Mouse (Mus musculus): ENCODE data around the gene Auh.

The Auh gene

GRCm38 (mm10) chr13:52921966-52922365 lies 7.5 kb downstream of the Auh start:
- DNase-seq (ENCODE audit: low spot score): peak; percentile 50

GRCm38 (mm10) chr13:52921065-52921825 lies 8.2 kb downstream of the Auh start:
- peak; percentile 40 for DNase-seq (ENCODE audit: low spot score)

DNA sequence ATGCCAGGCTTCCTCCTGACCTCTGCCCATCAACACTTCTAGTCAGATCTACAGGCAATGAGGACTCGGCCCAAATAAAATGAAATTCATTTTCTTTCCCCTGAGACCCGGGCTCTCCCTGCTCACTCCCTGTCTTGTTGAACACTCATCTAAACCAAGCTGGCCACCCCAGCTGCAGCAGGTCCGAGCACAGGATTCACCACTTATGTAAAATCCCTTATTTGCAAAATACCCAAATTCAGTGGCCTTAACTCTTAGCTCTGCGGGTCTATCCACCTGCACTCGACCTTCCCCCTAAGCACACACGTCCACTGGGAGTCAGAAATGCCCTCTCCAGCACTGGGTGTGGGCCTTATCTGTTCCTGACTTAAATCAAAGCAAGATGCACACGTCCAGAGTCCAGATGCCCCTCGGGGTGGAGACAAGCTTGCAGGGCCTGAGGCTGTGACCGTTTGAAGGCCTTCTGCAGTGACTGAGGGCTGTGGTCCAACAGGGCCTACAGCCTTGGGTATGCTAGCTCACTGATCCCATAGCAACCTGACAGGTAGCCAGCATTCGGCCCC lies 9.6 kb downstream of the Auh start:
- DNase-seq (ENCODE audit: low spot score): no peak

- no peak for DNase-seq (ENCODE audit: low spot score)
Observed at GRCm38 (mm10) chr13:52918333-52918732, 11.1 kb downstream of the Auh start.

- DNase-seq (ENCODE audit: low spot score): no peak
Observed at GRCm38 (mm10) chr13:52914591-52915110, 14.8 kb downstream of the Auh start.

DNA sequence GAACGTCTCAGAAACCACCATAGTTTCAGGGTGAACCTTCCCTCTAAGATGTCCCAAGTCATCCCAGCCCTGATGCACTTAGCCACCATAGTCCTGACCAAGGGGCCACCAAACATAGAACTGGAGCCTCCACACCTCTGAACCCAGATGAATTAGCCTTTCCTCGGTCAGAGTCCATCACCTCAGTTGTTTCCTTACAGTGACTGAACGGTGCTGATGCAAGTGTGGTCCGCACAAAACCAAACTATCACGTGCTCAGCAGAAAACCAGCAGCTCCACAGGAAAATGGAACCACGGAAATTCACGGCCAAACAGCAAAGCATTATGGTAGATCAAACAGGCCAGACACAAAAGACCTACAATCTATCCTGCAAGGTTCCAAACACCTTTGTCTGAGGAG lies 15.6 kb downstream of the Auh start:
- no peak for DNase-seq (ENCODE audit: low spot score)

- no peak for DNase-seq (ENCODE audit: low spot score)
Observed at GRCm38 (mm10) chr13:52912495-52912894, 17.0 kb downstream of the Auh start.

- DNase-seq (ENCODE audit: low spot score): no peak
Observed at GRCm38 (mm10) chr13:52911259-52911658, 18.2 kb downstream of the Auh start.

DNA sequence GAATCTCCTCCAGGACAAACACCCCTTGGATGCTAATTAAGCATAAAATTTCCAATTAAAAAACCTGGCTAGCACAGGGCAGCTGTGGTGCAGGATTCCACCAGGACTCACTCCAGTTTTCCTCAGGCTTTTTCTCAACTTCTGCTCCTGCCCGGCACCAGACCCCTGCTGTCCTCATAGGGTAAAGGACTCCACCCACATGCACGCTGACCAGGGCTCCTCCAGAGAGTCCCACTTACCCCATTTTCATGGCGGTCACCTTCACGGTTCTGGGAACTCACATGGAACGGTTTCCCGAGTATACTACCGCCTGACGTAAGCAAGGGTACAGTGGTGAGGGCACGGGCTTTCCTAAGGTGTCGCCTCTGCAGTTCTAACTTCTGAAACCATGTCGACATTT lies 23.2 kb downstream of the Auh start:
- no peak for DNase-seq (ENCODE audit: low spot score)

DNA sequence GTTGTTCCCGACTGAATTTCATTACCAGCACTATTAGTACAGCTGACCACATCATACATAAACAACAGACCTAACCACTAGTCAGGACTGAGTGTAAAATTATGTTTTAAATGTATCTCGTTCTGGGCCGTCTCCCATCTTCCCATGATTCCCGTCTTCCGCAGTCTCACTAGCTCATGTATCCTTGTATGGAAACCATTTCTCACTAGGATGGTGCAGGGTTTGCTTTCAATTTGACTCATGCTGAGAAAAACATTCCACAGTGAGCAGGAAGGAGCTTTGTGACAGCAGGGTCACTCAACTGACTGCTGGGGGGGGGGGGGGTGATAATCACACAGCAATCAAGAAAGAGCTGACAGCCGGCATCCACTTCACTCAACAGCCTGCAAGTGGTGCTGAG lies 25.3 kb downstream of the Auh start:
- no peak for DNase-seq (ENCODE audit: low spot score)

DNA sequence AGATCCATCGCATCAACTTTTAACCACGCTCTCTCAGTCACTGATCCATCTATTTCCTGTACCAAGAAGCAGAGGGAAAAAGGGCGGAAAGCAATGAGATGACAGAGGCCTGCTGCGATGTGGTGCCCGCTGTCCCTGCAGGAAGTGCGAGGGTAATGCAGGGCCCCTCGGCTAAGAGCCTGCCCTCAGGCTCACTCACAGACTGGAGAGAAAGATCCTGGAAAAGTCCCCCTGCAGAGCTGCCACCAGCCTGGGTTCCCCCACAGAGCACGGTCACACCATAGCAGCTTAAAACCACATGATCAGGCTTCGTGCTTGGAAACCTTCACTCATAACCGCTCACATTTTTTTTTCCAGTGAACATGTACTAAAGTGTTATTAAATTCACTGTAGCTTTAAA lies 25.7 kb downstream of the Auh start:
- no peak for DNase-seq (ENCODE audit: low spot score)

GRCm38 (mm10) chr13:52902517-52902916 lies 27.0 kb downstream of the Auh start:
- DNase-seq (ENCODE audit: low spot score): no peak

GRCm38 (mm10) chr13:52899664-52900063 lies 29.8 kb downstream of the Auh start:
- no peak for DNase-seq (ENCODE audit: low spot score)

GRCm38 (mm10) chr13:52897806-52898205 lies 31.7 kb downstream of the Auh start:
- peak; percentile 36 for DNase-seq (ENCODE audit: low spot score)

- no peak for DNase-seq (ENCODE audit: low spot score)
Observed at GRCm38 (mm10) chr13:52892791-52893190, 36.7 kb downstream of the Auh start.

DNA sequence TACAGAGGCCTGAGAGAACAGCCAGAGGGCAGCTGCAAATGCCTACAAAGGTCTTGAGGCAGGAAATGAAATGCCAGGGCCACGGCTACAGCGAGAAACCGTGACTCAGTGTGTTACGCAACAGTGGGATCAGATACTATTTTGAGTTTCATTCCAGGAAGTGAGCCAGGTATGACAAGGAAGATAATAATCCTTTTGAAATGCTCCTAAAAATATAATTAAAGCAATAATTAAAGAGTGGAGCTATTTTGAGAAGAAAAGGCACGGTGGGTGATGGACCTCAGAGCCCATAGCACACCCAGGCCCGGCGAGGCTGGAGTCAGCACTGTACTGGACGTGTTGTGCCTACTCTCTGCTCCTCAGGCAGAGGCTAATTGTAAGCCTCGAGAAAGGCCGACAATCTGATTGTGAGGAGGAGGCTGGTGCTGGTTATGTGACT lies 37.4 kb downstream of the Auh start:
- peak; percentile 45 for DNase-seq (ENCODE audit: low spot score)

DNA sequence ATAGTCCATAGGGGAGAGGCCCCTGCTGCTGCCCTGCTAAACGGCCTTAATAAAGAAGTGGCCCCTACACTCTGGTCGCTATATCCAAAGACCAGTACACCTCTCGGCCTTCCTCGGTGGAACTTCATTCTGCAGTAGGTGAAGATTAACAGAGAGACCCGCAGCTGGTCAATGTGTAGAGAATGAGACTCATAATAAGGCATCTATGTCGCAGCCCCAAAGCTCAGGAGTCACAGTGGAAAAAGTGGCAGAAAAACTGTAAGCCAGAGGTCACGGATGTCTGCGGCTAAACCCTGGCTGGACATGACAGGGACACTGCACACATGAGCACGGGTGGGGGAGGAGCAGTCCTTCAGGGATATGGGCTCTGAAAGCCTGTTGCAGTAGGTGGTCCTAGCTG lies 39.2 kb downstream of the Auh start:
- DNase-seq (ENCODE audit: low spot score): no peak

DNA sequence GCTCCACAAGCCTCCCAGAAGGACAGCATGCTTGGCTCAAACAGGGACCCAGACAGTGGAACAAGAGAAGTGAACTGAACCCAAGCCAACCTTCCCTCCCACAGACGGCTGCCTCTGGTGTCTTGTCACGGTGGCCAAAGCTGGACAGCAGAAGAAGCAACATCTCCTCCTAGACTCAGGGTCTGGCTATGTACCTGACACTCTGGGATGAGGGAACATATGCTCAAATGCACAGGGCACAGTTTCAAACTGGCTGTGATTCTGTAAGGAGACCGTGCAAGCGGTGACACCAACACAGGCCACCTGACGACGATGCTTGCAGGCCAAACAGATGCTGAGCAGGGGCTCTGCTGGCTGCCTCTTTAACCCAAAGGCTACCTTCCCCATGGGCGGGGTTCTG lies 42.7 kb downstream of the Auh start:
- DNase-seq (ENCODE audit: low spot score): no peak

- DNase-seq (ENCODE audit: low spot score): no peak
Observed at GRCm38 (mm10) chr13:52883960-52884326, 45.5 kb downstream of the Auh start.

DNA sequence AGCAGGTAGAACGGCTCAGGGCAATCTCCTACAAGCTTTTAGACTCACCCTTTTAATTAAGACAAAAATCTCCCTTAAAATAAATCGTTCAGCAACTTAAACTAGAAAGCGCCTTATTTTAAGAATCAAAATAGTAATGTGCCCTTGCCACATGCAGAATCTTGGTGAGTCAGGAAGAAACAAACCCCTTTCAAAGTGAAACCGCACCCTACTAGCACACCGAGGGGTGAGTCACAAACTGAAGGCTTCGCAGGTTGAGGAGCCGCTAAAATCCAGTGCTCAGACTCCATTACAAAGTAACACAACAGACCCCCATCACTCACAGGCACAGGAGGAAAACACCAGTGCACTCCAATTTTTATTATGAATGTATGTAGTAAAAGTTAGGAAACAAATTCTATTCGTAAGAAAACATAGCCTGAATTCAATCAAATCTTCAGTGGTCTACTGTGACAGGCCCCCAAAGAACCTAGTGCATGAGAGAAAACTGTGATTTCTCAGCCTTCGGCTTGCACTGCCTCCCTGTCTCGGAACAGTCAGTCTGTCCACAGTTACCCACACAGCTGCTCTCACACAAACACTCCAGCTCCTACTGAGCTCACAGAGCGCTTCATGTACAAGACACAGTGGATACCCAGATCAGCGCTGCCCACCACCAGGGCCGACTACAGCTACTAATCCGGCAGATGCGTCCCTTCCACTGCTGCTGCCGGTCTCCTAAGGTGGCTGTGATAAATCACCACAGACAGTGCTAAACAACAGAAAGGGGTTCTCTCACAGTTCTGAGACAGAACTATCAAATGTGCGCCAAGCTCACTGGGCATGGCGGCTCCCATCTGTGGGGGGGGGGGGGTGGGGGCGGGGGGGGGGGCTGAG lies 46.2 kb downstream of the Auh start:
- DNase-seq (ENCODE audit: low spot score): no peak

- DNase-seq (ENCODE audit: low spot score): no peak
Observed at GRCm38 (mm10) chr13:52880386-52880785, 49.1 kb downstream of the Auh start.

GRCm38 (mm10) chr13:52879918-52880317 lies 49.6 kb downstream of the Auh start:
- DNase-seq (ENCODE audit: low spot score): no peak

DNA sequence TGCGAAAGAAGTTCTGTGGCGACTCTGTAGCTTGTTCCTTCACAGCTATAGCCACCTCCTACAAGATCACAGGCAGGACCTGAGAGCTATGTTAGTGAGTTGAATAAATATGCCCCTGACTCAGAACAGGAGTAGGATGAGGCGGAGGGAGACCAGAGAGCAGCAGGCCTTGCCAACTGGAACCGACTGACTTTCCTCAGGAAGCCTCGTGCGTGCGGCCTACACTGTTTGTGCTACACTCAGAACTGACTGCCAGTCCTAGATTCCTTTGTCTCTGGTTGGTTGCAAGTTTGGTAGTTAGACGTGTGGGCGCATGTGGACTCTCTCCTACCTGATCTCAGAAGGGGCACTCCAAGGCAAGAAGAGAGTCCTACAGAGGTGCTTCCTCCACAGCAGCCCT lies 50.2 kb downstream of the Auh start:
- DNase-seq (ENCODE audit: low spot score): no peak

Data from yolk sac, embryonic 10.5 days (tissue).